Mouse (Mus musculus) embryonic facial prominence, embryonic 12.5 days (tissue): ENCODE measurements at regions not wholly inside any gene's neighbourhood (a gene's known extent, or its start where the extent isn't known, plus 50 kb on each side); places are given as distances from the start of the nearest gene placed in this dataset.

Experiments
- ATAC-seq: fragments of 200-750 bp; cut with Nextera tagmentation; 2 replicates; pipeline ENCODE4 v1.8.0; 2017; ENCODE audit not compliant: insufficient number of reproducible peaks, insufficient read depth, low FRiP score, low TSS enrichment
- H3K27ac ChIP-seq: fragments of 300-500 bp; sonication (generic); 2 replicates; pipeline ENCODE4 v1.5.1; 2016; ENCODE audit warnings: mild to moderate bottlenecking
- H3K27me3 ChIP-seq: fragments of 300-500 bp; sonication (generic); 2 replicates; pipeline ENCODE4 v1.6.1; 2016; ENCODE audit warnings: mild to moderate bottlenecking, moderate library complexity
- H3K36me3 ChIP-seq: fragments of 300-500 bp; sonication (generic); 2 replicates; pipeline ENCODE4 v1.6.1; 2016; ENCODE audit warnings: mild to moderate bottlenecking
- H3K4me1 ChIP-seq: fragments of 300-500 bp; sonication (generic); 2 replicates; pipeline ENCODE4 v1.6.1; 2016
- H3K4me2 ChIP-seq: fragments of 300-500 bp; sonication (generic); replicated peaks from 2 replicates; pipeline ENCODE4 v1.6.1; 2016; ENCODE audit warnings: mild to moderate bottlenecking, moderate library complexity
- H3K4me3 ChIP-seq: fragments of 300-500 bp; sonication (generic); 2 replicates; pipeline ENCODE4 v1.5.1; 2016; ENCODE audit warnings: mild to moderate bottlenecking
- H3K9ac ChIP-seq: fragments of 300-500 bp; sonication (generic); 2 replicates; pipeline ENCODE4 v1.6.1; 2016; ENCODE audit warnings: mild to moderate bottlenecking, moderate library complexity
- H3K9me3 ChIP-seq: fragments of 300-500 bp; sonication (generic); 2 replicates; pipeline ENCODE4 v1.6.1; 2016; ENCODE audit warnings: mild to moderate bottlenecking, moderate library complexity
- WGBS: fragments of 180-500 bp; shearing (Covaris S2); methylation state at CpG from one replicate; pipeline ENCODE4 v1.1.7; 2016; 5-methylcytosine and 5-hydroxymethylcytosine counted together

DNA sequence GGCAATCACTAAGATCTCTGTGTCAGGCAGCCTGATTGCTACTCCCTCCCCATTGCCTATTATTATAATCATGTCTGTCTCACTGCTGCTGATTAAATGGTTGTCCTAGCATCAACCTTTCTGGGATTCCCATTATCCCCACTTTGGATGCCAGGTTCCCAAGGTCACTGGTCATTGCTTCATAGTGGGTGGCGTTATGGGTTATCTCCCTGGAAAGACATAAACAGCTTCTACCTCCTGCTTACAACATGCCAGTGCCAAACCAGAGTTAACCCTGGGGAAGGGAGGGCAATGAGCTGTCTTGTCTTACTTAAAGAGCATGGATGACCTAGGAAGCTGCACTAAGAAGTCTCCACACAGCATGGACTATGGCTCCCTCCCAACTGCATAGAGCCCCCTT, 136.9 kb downstream of the Uaca start:
- Histone ChIP-seq H3K9me3 (no peaks in the 10 kb centered on the region), H3K4me3 (no peak overlapping the region), H3K27ac (no peak overlapping the region), H3K4me2 (no peak overlapping the region), H3K9ac (no peak overlapping the region), H3K4me1 (peaks cover 2% of the 10 kb centered on the region; the same call in 1 of the 2 replicates), H3K36me3 (no peaks in the 10 kb centered on the region), H3K27me3 (no peaks in the 10 kb centered on the region)
- no peak for ATAC-seq
- 90% methylated on average over 1 of the region's 1 CpGs for WGBS

DNA sequence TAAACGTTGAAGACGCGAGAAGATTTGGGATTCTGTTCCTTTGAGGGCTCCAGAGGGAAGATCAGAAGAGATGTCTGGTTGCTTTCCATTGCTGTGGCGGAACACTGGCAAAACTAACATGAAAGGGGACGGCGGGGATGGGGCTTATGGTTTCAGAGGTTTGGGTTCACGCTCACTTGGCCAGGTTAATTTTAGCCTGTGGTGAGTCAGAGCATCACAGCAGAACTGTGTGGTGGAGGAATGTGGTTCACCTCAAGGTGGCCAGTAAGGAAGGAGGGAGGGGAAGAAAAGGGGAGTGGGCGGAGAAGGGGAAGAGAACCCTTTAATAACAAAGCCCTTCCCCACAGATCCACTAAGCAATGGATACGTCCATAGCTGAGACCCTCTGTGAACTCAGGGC, 142.6 kb downstream of the Uaca start:
- no peak overlapping the region for H3K9ac ChIP-seq
- H3K27ac ChIP-seq: no peak overlapping the region
- H3K27me3 ChIP-seq: 0 out of 2 replicates have a peak, but pooled peaks cover 7% of the 10 kb centered on the region
- WGBS: 85% methylated on average over 9 of the region's 9 CpGs
- no peak for ATAC-seq
- H3K4me3 ChIP-seq: no peak overlapping the region
- no peaks in the 10 kb centered on the region for H3K9me3 ChIP-seq
- H3K36me3 ChIP-seq: no peaks in the 10 kb centered on the region
- H3K4me1 ChIP-seq: peaks cover 20% of the 10 kb centered on the region
- H3K4me2 ChIP-seq: no peak overlapping the region

DNA sequence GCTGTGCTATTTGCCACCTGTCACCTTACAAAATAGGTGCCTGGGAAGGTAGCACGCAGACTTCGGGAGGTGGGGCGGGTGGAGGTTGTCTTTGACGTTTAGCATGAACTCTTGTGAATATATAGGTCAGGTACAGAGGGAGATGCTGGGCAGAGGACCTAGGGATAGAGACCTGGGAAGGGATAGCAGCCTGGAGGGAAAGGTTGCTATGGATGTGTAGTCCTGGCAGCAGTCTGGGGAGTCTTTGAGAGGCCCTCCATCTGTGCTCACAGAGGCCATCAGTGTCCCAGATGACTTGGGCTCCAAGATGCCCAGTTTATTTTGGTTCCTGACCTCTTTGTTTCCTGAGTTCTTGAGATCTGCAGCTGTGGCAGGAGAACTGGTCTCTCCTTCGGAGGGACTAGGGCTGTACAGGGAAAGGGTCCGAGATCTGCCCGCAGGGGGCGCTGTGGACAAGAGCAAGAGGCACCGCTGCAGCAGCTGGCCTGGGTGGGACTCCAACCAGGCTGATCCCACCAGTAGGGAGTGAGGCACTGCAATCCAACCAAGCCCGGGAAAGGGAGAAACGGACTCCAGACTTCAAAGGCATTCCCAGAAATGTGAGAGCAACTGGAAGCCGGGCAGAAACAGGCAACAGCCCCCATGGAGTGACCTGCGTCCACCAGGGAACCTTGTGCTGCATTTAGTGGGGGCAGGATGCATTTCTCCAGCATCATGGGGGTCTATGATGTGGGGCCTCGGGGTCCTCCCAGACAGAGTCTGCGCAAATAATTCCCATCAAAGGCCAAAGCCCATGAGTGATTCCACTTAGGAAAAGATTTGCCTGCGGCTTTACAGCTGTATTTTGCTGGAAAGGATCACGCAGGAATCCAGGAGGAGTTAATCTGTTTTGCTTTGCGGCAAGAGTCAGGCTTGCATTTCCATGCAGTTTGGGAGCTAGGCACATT, 145.8 kb downstream of the Uaca start:
- no peaks in the 10 kb centered on the region for H3K36me3 ChIP-seq
- no peaks in the 10 kb centered on the region for H3K9me3 ChIP-seq
- peaks cover 21% of the 10 kb centered on the region for H3K27me3 ChIP-seq
- H3K9ac ChIP-seq: no peak overlapping the region
- H3K27ac ChIP-seq: peak overlapping the region; percentile 81
- 17% methylated on average over 18 of the region's 18 CpGs for WGBS
- no peak overlapping the region for H3K4me3 ChIP-seq
- ATAC-seq: peak; percentile 94
- H3K4me2 ChIP-seq: peak overlapping the region; percentile 22; the same call in 1 of the 2 replicates
- H3K4me1 ChIP-seq: peaks cover 20% of the 10 kb centered on the region

DNA sequence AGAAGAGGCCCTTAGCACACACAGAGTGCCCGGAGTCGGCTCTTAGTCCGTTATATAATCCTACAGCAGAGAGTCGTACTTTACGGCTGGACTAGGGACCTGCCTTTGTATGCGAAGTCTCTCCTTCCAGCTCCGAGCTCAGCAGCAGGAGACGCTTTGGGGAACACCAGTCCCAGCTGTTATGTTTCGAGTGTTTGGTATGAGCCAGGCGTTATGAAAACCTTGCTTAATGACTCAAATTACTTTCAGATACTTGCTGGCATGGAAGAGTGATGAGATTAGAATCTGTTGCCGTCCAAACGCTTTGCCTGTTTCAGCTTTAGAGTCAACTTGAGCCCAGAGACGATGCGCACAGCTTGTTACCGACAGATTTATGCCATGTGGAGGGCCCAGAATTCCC, 153.0 kb downstream of the Uaca start:
- ATAC-seq: no peak
- Histone ChIP-seq H3K27ac (peak overlapping the region; percentile 64; the same call in 1 of the 2 replicates), H3K4me1 (peaks cover 51% of the 10 kb centered on the region), H3K27me3 (peaks cover 24% of the 10 kb centered on the region), H3K9ac (no peak overlapping the region), H3K9me3 (no peaks in the 10 kb centered on the region), H3K36me3 (no peaks in the 10 kb centered on the region), H3K4me2 (no peak overlapping the region), H3K4me3 (no peak overlapping the region)
- 32% methylated on average over 15 of the region's 15 CpGs for WGBS

DNA sequence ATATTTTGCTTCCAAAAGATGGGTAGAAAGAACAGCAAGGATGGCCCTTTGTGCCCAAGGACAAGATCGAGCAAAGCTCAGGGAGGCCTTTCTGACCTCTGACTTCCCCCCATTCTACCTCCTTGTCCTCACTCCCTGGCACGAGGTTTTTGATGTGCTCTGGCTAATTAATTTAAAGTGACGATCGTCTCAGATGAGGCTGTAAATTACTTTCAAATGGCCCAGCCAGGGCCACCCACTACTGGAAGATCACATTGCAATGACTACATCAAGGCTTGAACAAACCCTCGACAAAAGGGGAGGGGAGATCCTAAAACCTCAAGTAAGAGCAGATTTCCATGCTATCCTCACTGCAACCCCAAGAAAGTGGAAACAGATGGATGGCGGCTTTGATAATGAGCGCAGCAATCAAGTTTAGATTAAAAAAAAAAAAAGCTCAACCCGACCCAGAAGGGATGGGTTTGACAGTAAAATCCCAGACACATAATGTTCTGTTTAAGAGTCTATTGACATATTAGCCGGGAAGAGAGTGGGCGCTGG, 154.3 kb downstream of the Uaca start:
- Histone ChIP-seq H3K27me3 (peaks cover 18% of the 10 kb centered on the region), H3K9me3 (no peaks in the 10 kb centered on the region), H3K36me3 (no peaks in the 10 kb centered on the region), H3K4me2 (no peak overlapping the region), H3K4me3 (no peak overlapping the region), H3K9ac (no peak overlapping the region), H3K27ac (peak overlapping the region; percentile 65), H3K4me1 (peaks cover 51% of the 10 kb centered on the region)
- WGBS: 13% methylated on average over 10 of the region's 10 CpGs
- peak; percentile 76 for ATAC-seq

DNA sequence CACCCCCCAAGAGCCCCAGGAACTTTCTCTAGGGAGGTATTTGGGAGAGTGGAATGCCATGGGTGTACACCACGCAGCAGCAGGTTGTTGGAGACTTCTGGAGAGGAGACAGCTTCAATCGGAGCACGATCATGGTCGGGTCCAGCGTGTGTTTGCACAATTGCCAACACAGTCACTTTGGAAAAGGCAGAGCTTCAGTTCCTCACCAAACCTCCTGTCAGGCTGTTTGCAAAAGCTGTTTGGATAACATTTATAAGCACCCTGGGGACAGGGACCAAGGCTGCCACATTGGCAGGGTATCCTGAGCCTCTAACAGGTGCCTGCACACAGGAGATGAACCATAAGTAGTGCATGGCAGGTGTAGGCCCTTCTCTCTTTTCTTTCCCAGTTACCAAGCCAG, 155.8 kb downstream of the Uaca start:
- no peaks in the 10 kb centered on the region for H3K9me3 ChIP-seq
- ATAC-seq: no peak
- H3K9ac ChIP-seq: no peak overlapping the region
- H3K4me3 ChIP-seq: no peak overlapping the region
- 86% methylated on average over 5 of the region's 5 CpGs for WGBS
- peaks cover 10% of the 10 kb centered on the region; the same call in 1 of the 2 replicates for H3K27me3 ChIP-seq
- H3K36me3 ChIP-seq: no peaks in the 10 kb centered on the region
- no peak overlapping the region for H3K4me2 ChIP-seq
- peaks cover 51% of the 10 kb centered on the region for H3K4me1 ChIP-seq
- peak overlapping the region; percentile 78; the same call in 1 of the 2 replicates for H3K27ac ChIP-seq

GRCm38 (mm10) chr9:60951071-60951561, 156.8 kb downstream of the Uaca start:
- 11% methylated on average over 10 of the region's 10 CpGs for WGBS
- peak; percentile 71; the same call in 1 of the 2 replicates for ATAC-seq

DNA sequence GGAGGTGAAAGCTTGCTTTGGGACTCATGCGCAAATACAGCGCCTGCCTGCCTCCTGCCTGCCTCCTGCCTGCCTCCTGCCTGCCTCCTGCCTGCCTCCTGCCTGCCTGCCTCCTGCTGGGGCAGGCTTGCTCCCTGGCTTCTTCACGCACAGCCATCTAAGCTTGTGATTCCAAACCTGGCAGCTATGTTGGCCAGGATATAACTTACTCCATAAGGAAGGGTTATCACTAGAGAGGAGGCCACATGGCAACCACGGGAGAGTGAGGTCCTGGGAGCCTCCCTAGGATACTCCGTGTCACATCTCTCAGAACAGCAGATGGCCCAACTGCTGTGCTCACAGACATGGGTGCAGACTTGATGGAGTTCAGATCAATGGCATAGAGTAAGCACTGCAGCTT, 163.1 kb downstream of the Uaca start:
- ATAC-seq: no peak
- H3K27ac ChIP-seq: no peak overlapping the region
- WGBS: 54% methylated on average over 5 of the region's 5 CpGs
- no peak overlapping the region for H3K9ac ChIP-seq
- H3K9me3 ChIP-seq: no peaks in the 10 kb centered on the region
- no peak overlapping the region for H3K4me2 ChIP-seq
- peaks cover 9% of the 10 kb centered on the region; the same call in 1 of the 2 replicates for H3K4me1 ChIP-seq
- H3K4me3 ChIP-seq: no peak overlapping the region
- no peaks in the 10 kb centered on the region for H3K36me3 ChIP-seq
- 0 out of 2 replicates have a peak, but pooled peaks cover 3% of the 10 kb centered on the region for H3K27me3 ChIP-seq

More at GRCm38 (mm10) chr9:60951071-60951561, 156.8 kb downstream of the Uaca start:
- Histone ChIP-seq H3K27me3 (0 out of 2 replicates have a peak, but pooled peaks cover 5% of the 10 kb centered on the region), H3K9ac (no peak overlapping the region), H3K36me3 (no peaks in the 10 kb centered on the region), H3K9me3 (no peaks in the 10 kb centered on the region), H3K4me3 (no peak overlapping the region), H3K4me2 (no peak overlapping the region), H3K4me1 (peaks cover 51% of the 10 kb centered on the region), H3K27ac (peak overlapping the region; percentile 78)

GRCm38 (mm10) chr9:60959537-60959936, 165.2 kb downstream of the Uaca start:
- Histone ChIP-seq H3K27me3 (0 out of 2 replicates have a peak, but pooled peaks cover 3% of the 10 kb centered on the region), H3K4me2 (no peak overlapping the region), H3K4me3 (no peak overlapping the region), H3K36me3 (no peaks in the 10 kb centered on the region), H3K9me3 (no peaks in the 10 kb centered on the region), H3K4me1 (peaks cover 13% of the 10 kb centered on the region; the same call in 1 of the 2 replicates), H3K9ac (no peak overlapping the region), H3K27ac (no peak overlapping the region)
- 90% methylated on average over 6 of the region's 6 CpGs for WGBS
- ATAC-seq: no peak

GRCm38 (mm10) chr9:60962086-60962485, 167.7 kb downstream of the Uaca start:
- Histone ChIP-seq H3K4me1 (peaks cover 17% of the 10 kb centered on the region; the same call in 1 of the 2 replicates), H3K27ac (0 out of 2 replicates have a peak overlapping the region, but pooled peaks have one; percentile 1), H3K9ac (no peak overlapping the region), H3K4me2 (no peak overlapping the region), H3K27me3 (no peaks in the 10 kb centered on the region), H3K4me3 (no peak overlapping the region), H3K36me3 (no peaks in the 10 kb centered on the region), H3K9me3 (no peaks in the 10 kb centered on the region)
- WGBS: 33% methylated on average over 4 of the region's 4 CpGs
- ATAC-seq: no peak

DNA sequence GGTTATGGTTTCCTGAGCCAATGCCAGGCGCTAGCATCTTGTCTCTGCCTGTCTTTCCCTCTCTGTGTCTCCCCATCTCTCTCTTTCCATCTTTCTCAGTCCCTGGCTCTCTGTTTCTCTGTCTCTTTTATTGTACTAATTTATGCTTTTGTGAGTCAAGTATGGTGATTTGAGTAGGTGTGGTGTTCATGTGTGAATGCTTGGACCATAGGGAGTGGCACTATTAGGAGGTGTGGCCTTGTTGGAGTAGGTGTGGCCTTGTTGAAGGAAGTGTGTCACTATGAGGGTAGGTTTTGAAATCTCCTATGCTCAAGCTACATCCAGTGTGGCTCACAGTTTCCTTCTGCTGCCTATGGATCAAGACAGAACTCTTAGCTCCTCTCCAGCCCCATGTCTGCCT, 171.3 kb downstream of the Uaca start:
- no peak for ATAC-seq
- Histone ChIP-seq H3K4me2 (no peak overlapping the region), H3K36me3 (no peaks in the 10 kb centered on the region), H3K9ac (no peak overlapping the region), H3K9me3 (no peaks in the 10 kb centered on the region), H3K4me3 (no peak overlapping the region), H3K4me1 (peaks cover 25% of the 10 kb centered on the region; the same call in 1 of the 2 replicates), H3K27ac (no peak overlapping the region), H3K27me3 (no peaks in the 10 kb centered on the region)
- 86% methylated on average over 1 of the region's 1 CpGs for WGBS
